Mouse (Mus musculus) midbrain, embryonic 13.5 days (tissue): ENCODE results near the gene Echdc3. TPM values are rescaled to one million over a fixed set of nuclear protein-coding genes. Genes with fewer than 3 reads are reported as not detected.

ENCODE experiments used
- ATAC-seq: fragments of 200-750 bp; cut with Nextera tagmentation; 2 replicates; pipeline ENCODE4 v1.8.0; 2017; ENCODE audit warnings: mild to moderate bottlenecking, moderate TSS enrichment, moderate library complexity
- H3K27ac ChIP-seq: fragments of 300-500 bp; sonication (generic); 2 replicates; pipeline ENCODE4 v1.5.1; 2015; ENCODE audit warnings: inconsistent platforms, mild to moderate bottlenecking, moderate library complexity
- H3K27me3 ChIP-seq: fragments of 300-500 bp; sonication (generic); 2 replicates; pipeline ENCODE4 v1.6.1; 2015; ENCODE audit warnings: mild to moderate bottlenecking, inconsistent platforms
- H3K36me3 ChIP-seq: fragments of 300-500 bp; sonication (generic); 2 replicates; pipeline ENCODE4 v1.6.1; 2015; ENCODE audit warnings: mild to moderate bottlenecking, inconsistent platforms
- H3K4me1 ChIP-seq: fragments of 300-500 bp; sonication (generic); replicated peaks from 2 replicates; pipeline ENCODE4 v1.6.1; 2015; ENCODE audit warnings: inconsistent platforms
- H3K4me2 ChIP-seq: fragments of 300-500 bp; sonication (generic); replicated peaks from 2 replicates; pipeline ENCODE4 v1.6.1; 2015; ENCODE audit warnings: moderate library complexity, mild to moderate bottlenecking, inconsistent platforms
- H3K4me3 ChIP-seq: fragments of 300-500 bp; sonication (generic); replicated peaks from 2 replicates; pipeline ENCODE4 v1.5.1; 2015; ENCODE audit warnings: mild to moderate bottlenecking, inconsistent platforms
- H3K9ac ChIP-seq: fragments of 300-500 bp; sonication (generic); replicated peaks from 2 replicates; pipeline ENCODE4 v1.6.1; 2015; ENCODE audit warnings: mild to moderate bottlenecking, inconsistent platforms
- H3K9me3 ChIP-seq: fragments of 300-500 bp; sonication (generic); 2 replicates; pipeline ENCODE4 v1.6.1; 2016; ENCODE audit warnings: mild to moderate bottlenecking, inconsistent platforms
- WGBS: fragments of 180-500 bp; shearing (Covaris S2); methylation state at CpG from one replicate; pipeline ENCODE4 v1.1.7; 2015; 5-methylcytosine and 5-hydroxymethylcytosine counted together
- polyA plus RNA-seq: library from polyadenylated mRNA; unstranded; fragments of >200 nt; fragmentation: Nextera tagmentation; extraction: Ambion mirVana; gene quantifications from 2 replicates; pipeline ENCODE4 v1.2.1, GENCODE M21; 2015

Echdc3 gene
- polyA plus RNA-seq, 1 experiment from 2014 or later: 1.9 TPM

DNA sequence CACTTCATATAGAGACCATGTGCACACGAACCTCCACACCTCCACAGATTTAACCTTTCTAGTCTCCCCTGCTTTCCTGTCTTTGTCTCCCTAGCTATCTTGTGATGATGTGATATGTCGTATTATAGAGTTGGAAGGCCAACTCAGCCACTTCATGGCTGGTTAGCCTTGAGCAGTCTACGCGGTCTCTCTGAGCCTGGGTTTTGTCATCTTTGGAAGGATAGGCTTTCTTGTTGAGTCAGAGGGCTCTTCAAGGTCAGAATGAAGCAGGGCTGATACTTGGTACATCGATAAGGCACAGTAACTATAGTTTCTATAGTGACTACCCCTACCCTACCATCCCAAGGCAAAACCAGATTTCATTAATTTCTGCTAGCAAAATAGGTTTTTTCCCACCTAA, 28.6 kb upstream of the Echdc3 start:
- Histone ChIP-seq H3K4me2 (no peak overlapping the region), H3K4me1 (peaks cover 6% of the 10 kb centered on the region; the same call in 1 of the 2 replicates), H3K36me3 (no peaks in the 10 kb centered on the region), H3K27ac (no peak overlapping the region), H3K9me3 (no peaks in the 10 kb centered on the region), H3K27me3 (no peaks in the 10 kb centered on the region), H3K4me3 (no peak overlapping the region), H3K9ac (no peak overlapping the region)
- 91% methylated on average over 5 of the region's 5 CpGs for WGBS
- ATAC-seq: no peak

DNA sequence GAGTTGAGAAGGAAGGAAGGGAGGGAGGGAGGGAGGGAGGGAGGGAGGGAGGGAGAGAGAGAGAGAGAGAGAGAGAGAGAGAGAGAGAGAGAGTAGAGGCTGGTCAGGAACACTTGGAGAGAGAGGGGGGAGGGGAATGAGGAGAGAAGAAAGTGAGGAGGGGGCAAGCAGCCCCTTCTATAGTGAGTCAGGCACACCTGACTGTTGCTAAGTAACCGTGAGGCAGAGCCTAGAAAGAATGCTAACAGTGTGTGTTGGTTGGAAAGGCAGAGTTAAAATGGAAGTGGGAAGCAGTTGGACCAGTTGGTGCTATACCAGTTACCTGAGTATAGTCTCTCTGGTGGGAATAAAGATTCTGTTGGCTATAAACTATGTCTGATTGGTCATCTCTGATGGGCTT, 27.2 kb upstream of the Echdc3 start:
- H3K4me3 ChIP-seq: no peak overlapping the region
- no peaks in the 10 kb centered on the region for H3K36me3 ChIP-seq
- no peak overlapping the region for H3K27ac ChIP-seq
- H3K9ac ChIP-seq: no peak overlapping the region
- H3K4me2 ChIP-seq: no peak overlapping the region
- H3K27me3 ChIP-seq: no peaks in the 10 kb centered on the region
- H3K9me3 ChIP-seq: no peaks in the 10 kb centered on the region
- peaks cover 6% of the 10 kb centered on the region; the same call in 1 of the 2 replicates for H3K4me1 ChIP-seq
- no peak for ATAC-seq
- WGBS: 42% methylated on average over 1 of the region's 1 CpGs

DNA sequence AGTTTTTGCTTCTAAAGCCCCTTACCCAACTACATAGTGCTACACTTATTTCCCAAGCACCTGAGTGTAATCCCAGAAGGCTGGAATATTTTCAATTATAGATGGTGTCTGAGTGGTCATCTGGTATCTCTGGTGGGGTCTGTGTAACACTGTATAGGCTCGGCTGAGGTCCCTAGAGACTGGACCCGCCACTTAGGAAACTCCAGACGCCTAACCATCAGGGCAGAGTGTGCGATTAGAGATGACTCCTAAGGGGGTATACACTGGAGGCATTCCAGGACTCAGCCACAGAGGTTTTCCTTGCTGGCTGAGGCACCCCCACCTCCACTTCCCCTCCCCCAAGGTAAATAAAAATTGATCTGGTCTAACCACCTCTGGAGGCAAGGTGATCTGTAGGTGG, 26.5 kb upstream of the Echdc3 start:
- Histone ChIP-seq H3K4me1 (peaks cover 6% of the 10 kb centered on the region; the same call in 1 of the 2 replicates), H3K36me3 (no peaks in the 10 kb centered on the region), H3K9ac (no peak overlapping the region), H3K4me2 (no peak overlapping the region), H3K4me3 (no peak overlapping the region), H3K27ac (no peak overlapping the region), H3K9me3 (no peaks in the 10 kb centered on the region), H3K27me3 (no peaks in the 10 kb centered on the region)
- 79% methylated on average over 4 of the region's 4 CpGs for WGBS
- ATAC-seq: peak; percentile 55; the same call in 1 of the 2 replicates

DNA sequence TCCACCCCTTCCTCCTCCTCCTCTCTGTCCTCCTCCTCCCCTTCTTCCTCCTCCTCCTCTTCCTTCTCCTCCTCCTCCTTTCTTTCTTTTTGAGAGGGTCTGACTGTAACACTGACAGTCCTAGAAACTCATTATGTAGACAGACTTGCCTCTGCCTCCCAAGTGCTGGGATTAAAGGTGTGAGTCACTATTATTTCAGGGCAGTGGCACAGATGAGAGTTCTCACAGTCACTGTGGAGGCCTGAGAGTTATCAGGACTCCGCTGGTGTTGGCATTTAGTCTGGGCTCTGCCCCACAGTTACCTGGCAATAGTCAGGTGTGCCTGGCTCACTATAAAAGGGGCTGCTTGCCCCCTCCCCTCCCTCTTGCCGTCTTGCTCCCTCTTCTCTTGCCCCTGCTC, 25.8 kb upstream of the Echdc3 start:
- WGBS: 65% methylated on average over 2 of the region's 2 CpGs

DNA sequence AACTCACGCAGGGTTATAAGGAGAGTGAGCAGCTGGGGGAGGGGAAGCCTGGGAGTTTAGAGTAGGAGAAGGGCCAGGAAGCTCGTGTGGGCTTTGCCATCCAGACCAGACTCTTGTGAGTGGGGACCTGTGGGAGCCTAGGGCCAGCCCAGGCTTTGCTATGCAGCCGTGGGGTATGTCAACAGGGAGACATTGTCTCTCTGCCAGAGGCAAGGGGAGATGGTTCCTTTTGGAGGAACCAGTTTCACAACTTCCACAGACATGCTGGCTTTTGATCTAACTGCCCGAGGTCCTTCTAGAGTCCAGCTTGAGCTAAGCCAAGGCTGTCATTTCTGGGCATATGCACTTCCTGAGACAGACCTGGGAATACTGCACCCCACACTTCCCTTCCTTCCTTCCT, 25.4 kb upstream of the Echdc3 start:
- WGBS: 57% methylated on average over 4 of the region's 4 CpGs
- Histone ChIP-seq H3K27ac (no peak overlapping the region), H3K4me1 (peaks cover 6% of the 10 kb centered on the region; the same call in 1 of the 2 replicates), H3K4me2 (no peak overlapping the region), H3K4me3 (no peak overlapping the region), H3K27me3 (no peaks in the 10 kb centered on the region), H3K9me3 (no peaks in the 10 kb centered on the region), H3K36me3 (no peaks in the 10 kb centered on the region), H3K9ac (no peak overlapping the region)
- ATAC-seq: no peak

More for the DNA sequence above, 25.8 kb upstream of the Echdc3 start:
- Histone ChIP-seq H3K27ac (no peak overlapping the region), H3K4me3 (no peak overlapping the region), H3K36me3 (no peaks in the 10 kb centered on the region), H3K9me3 (no peaks in the 10 kb centered on the region), H3K4me1 (peaks cover 6% of the 10 kb centered on the region; the same call in 1 of the 2 replicates), H3K9ac (no peak overlapping the region), H3K4me2 (no peak overlapping the region), H3K27me3 (no peaks in the 10 kb centered on the region)
- no peak for ATAC-seq

DNA sequence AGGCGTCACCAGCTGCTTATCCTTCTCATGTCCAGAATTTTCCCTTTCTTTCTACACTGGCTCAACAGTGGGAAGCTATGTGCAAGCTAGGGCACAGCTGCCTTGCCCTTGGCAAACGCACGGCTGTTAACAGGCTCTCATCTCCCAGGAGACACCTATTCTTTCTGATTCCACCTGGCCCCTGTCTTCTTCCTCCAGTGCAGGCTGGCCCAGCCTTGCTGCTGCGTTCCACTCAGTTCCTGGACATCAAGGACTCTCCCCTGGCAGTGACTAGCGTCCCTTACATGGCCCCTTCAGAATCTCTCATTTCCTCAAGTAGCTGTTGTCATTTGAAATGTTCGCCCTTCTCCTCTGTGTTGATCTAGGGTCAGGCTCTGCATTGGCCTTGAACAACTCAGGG, 20.5 kb upstream of the Echdc3 start:
- ATAC-seq: 0 out of 2 replicates have a peak, but pooled peaks have one; percentile 53
- Histone ChIP-seq H3K27ac (no peak overlapping the region), H3K4me1 (peaks cover 5% of the 10 kb centered on the region; the same call in 1 of the 2 replicates), H3K9ac (no peak overlapping the region), H3K4me3 (no peak overlapping the region), H3K9me3 (no peaks in the 10 kb centered on the region), H3K36me3 (no peaks in the 10 kb centered on the region), H3K4me2 (no peak overlapping the region), H3K27me3 (no peaks in the 10 kb centered on the region)
- WGBS: 73% methylated on average over 6 of the region's 6 CpGs

DNA sequence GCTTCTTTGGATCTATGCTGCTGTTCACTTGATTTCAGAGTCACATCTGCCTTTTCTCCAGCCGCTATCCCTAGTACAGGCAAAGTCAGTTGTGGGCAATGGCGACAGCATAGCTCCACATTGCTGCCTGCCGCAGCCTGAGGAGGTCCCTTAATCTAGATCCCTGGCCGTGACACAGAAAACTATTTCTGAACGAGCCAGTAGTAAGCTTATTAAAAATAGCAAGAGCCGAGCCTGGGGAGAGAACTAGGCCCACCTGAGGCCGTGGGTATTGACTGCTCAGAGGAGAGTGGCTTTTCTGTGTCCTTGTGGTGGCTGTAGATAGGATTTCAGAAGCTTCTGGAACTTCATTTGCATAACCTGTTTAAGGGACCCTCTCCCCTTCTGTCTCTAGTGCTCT, 19.9 kb upstream of the Echdc3 start:
- Histone ChIP-seq H3K36me3 (no peaks in the 10 kb centered on the region), H3K4me1 (no peaks in the 10 kb centered on the region), H3K27ac (no peak overlapping the region), H3K4me3 (no peak overlapping the region), H3K9ac (no peak overlapping the region), H3K27me3 (no peaks in the 10 kb centered on the region), H3K4me2 (no peak overlapping the region), H3K9me3 (no peaks in the 10 kb centered on the region)
- WGBS: 84% methylated on average over 7 of the region's 7 CpGs
- no peak for ATAC-seq

DNA sequence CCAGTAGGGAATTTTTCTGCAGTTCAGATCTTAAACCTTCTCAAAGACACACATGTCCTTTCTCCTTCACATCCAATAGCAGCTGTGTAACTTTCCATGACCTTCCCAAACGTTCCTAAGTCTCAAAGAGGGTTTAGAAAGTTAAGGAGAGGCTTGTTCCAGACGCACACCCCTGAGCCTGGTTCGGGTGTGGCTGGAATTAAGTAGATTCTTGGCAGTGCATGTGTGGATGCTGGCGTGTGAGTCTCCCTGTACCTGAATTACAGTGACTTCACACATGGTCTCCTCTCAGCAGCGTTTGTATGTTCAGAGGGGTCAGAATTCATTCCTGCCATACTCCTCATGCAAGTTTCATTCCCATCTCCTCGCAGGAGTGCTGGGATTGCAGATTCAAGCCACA, 18.0 kb upstream of the Echdc3 start:
- no peak for ATAC-seq
- no peak overlapping the region for H3K4me3 ChIP-seq
- WGBS: 77% methylated on average over 6 of the region's 6 CpGs
- no peaks in the 10 kb centered on the region for H3K27me3 ChIP-seq
- H3K4me1 ChIP-seq: peaks cover 7% of the 10 kb centered on the region
- H3K27ac ChIP-seq: no peak overlapping the region
- H3K9ac ChIP-seq: no peak overlapping the region
- H3K9me3 ChIP-seq: no peaks in the 10 kb centered on the region
- no peaks in the 10 kb centered on the region for H3K36me3 ChIP-seq
- H3K4me2 ChIP-seq: no peak overlapping the region

DNA sequence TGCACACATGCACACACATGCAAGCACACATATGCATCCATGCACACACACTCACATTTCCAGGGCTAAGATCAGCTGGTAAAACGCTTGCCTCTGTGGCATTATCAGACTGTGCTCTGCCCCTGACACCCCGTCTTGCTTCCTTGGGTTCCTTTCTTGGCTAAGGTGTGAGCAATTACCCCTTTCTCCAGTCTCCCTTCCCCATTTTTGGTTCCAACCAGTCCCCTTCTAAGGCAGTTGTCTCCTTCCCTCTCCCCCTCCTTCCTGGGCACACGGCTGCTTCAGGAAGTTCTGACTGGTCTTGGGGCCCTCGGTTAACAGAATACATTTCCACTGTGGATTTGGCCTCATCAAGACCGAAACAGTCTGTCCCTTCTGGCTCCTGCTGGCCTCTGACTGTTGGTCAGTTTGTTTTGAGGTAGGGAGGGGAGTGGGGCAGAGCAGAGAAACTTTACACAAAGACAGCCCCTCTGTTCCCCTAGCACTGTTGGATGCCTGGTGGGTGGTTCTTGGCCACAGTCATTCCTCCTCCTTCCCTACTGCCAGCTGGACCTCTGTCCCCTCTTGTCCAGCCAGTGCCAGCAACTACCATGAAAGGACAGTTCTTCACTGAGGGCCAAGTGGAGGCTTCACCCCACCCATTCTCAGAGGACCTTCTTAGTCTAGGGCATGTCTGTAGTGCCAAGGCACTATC, 16.9 kb upstream of the Echdc3 start:
- Histone ChIP-seq H3K4me2 (no peak overlapping the region), H3K4me1 (peaks cover 7% of the 10 kb centered on the region), H3K9ac (no peak overlapping the region), H3K4me3 (no peak overlapping the region), H3K27ac (no peak overlapping the region), H3K36me3 (no peaks in the 10 kb centered on the region), H3K9me3 (no peaks in the 10 kb centered on the region), H3K27me3 (no peaks in the 10 kb centered on the region)
- no peak for ATAC-seq
- 79% methylated on average over 5 of the region's 5 CpGs for WGBS

DNA sequence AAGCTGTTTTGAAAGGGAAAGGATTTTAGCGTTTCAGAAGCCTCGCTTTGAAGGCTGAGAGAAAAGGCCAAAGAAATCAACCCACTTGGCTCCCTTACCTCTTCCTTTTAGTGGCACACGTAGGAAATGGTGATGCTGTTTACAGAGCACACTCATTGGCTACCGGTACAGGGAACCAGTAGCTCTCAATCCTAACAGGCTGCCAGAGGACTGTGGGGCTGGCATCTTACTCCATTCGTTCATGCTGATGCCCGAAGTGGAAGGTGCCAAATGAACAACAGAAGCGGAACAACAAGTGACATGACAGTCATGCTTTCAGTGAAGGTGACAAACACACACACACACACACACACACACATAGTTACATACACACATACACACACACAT, 14.2 kb upstream of the Echdc3 start:
- H3K36me3 ChIP-seq: no peaks in the 10 kb centered on the region
- ATAC-seq: no peak
- no peak overlapping the region for H3K9ac ChIP-seq
- H3K4me3 ChIP-seq: no peak overlapping the region
- H3K27ac ChIP-seq: no peak overlapping the region
- H3K4me1 ChIP-seq: peaks cover 7% of the 10 kb centered on the region
- no peak overlapping the region for H3K4me2 ChIP-seq
- H3K27me3 ChIP-seq: no peaks in the 10 kb centered on the region
- WGBS: 84% methylated on average over 7 of the region's 7 CpGs
- no peaks in the 10 kb centered on the region for H3K9me3 ChIP-seq

DNA sequence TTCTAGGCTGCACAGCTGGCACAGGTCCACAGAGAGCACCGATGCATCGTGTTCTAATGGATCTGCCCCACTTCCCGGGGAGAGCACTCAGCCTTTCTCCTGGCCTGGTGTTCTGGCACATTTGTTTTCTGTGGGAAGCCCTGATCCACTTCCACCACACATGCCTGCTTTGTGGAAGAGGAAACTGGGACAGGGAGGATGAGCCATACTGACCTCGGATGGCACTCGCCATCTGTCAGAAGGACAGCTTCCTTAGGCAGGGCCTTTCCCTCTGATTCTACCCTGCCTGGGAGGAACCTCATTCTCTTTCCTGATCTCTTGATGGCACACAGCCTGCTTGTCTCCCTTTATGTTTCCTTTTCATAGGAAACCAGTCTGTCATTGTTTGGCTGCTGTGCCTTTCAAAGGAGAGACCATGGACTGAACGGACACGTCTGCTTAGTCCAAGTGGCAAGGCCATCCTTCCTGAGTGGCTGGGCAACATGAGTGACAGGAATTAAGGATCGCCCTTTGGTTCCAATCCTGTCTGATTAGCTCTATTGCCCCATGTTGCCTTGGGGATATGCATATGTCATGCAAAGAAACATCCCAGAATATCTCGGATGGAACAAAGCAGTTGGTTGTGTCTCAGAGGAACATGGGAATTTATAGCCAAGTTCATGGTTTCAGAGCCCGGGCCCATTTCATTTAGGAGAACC, 13.7 kb upstream of the Echdc3 start:
- peaks cover 7% of the 10 kb centered on the region for H3K4me1 ChIP-seq
- peak; percentile 59; the same call in 1 of the 2 replicates for ATAC-seq
- H3K4me3 ChIP-seq: no peak overlapping the region

DNA sequence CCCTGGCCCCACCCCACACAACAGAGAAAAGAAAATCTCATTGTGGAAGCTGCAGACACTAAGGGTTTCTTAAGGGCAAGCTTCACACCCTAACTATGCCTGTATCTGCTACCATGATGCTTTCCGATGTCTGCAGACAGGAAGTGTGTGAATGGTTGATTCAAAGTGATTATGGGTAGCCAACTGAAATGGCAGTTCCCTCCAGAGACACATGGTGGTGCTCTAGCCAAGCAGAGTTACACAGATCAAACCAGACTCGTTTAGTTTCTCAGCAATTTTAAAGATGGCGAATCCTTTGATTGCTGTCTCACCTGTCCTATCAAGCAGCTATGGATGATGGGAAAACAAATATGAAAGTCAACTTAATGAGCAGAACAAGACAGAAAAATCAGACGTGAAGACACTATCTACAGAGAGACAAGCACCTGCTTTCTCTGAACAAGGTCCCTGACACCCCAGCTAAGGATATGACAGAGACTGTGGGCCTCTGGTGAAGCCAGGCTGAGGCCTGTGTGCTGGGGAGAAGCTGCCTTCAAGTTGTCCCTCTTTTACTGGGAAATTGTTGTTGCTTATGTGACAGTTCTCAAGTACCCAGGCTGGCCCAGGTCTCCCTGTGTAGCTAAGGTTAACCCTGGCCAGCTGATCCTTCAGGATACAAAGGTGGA, 7.4 kb upstream of the Echdc3 start:
- 20% methylated on average over 4 of the region's 4 CpGs for WGBS
- no peak overlapping the region for H3K4me3 ChIP-seq
- H3K9ac ChIP-seq: no peak overlapping the region
- H3K36me3 ChIP-seq: no peaks in the 10 kb centered on the region
- no peaks in the 10 kb centered on the region for H3K4me1 ChIP-seq
- no peaks in the 10 kb centered on the region for H3K9me3 ChIP-seq
- ATAC-seq: peak; percentile 82
- no peak overlapping the region for H3K27ac ChIP-seq
- H3K27me3 ChIP-seq: 0 out of 2 replicates have a peak, but pooled peaks cover 3% of the 10 kb centered on the region
- H3K4me2 ChIP-seq: no peak overlapping the region

More for the DNA sequence above, 13.7 kb upstream of the Echdc3 start:
- Histone ChIP-seq H3K9ac (no peak overlapping the region), H3K9me3 (no peaks in the 10 kb centered on the region), H3K27me3 (no peaks in the 10 kb centered on the region), H3K27ac (no peak overlapping the region), H3K4me2 (no peak overlapping the region), H3K36me3 (no peaks in the 10 kb centered on the region)
- 62% methylated on average over 10 of the region's 10 CpGs for WGBS
